Mouse (Mus musculus) hindbrain, embryonic 16.5 days (tissue): Measurements from ENCODE around the gene Ccdc121. TPM values are rescaled to one million over a fixed set of nuclear protein-coding genes. Genes with fewer than 3 reads are reported as not detected.

Source experiments
- ATAC-seq: fragments of 200-750 bp; cut with Nextera tagmentation; 2 replicates; pipeline ENCODE4 v1.8.0; 2017; ENCODE audit warnings: moderate TSS enrichment, moderate library complexity
- H3K27ac ChIP-seq: fragments of 300-500 bp; sonication (generic); 2 replicates; pipeline ENCODE4 v1.5.1; 2014; ENCODE audit warnings: low read depth, mild to moderate bottlenecking, control low read depth, low read length, moderate library complexity
- H3K27me3 ChIP-seq: fragments of 300-500 bp; sonication (generic); replicated peaks from 2 replicates; pipeline ENCODE4 v1.6.1; 2014; ENCODE audit warnings: low read length; ENCODE audit not compliant: control insufficient read depth, insufficient read depth
- H3K36me3 ChIP-seq: fragments of 300-500 bp; sonication (generic); 2 replicates; pipeline ENCODE4 v1.6.1; 2014; ENCODE audit warnings: mild to moderate bottlenecking, low read length, moderate library complexity, mixed read lengths; ENCODE audit not compliant: control insufficient read depth, insufficient read depth
- H3K4me1 ChIP-seq: fragments of 300-500 bp; sonication (generic); 2 replicates; pipeline ENCODE4 v1.6.1; 2014; ENCODE audit warnings: low read depth, low read length; ENCODE audit not compliant: control insufficient read depth, insufficient read depth
- H3K4me2 ChIP-seq: fragments of 300-500 bp; sonication (generic); 2 replicates; pipeline ENCODE4 v1.6.1; 2014; ENCODE audit warnings: mild to moderate bottlenecking, low read length, control low read depth, moderate library complexity
- H3K4me3 ChIP-seq: fragments of 300-500 bp; sonication (generic); 2 replicates; pipeline ENCODE4 v1.5.1; 2014; ENCODE audit warnings: mild to moderate bottlenecking, low read length, control low read depth, moderate library complexity
- H3K9ac ChIP-seq: fragments of 300-500 bp; sonication (generic); 2 replicates; pipeline ENCODE4 v1.6.1; 2014; ENCODE audit warnings: low read depth, mild to moderate bottlenecking, control low read depth, low read length, moderate library complexity
- H3K9me3 ChIP-seq: fragments of 300-500 bp; sonication (generic); 2 replicates; pipeline ENCODE4 v1.6.1; 2014; ENCODE audit warnings: mild to moderate bottlenecking, low read length, moderate library complexity; ENCODE audit not compliant: control insufficient read depth
- WGBS: fragments of 180-500 bp; shearing (Covaris S2); extraction: QIAGEN DNeasy Blood & Tissue Kit; methylation state at CpG from one replicate; pipeline ENCODE4 v1.1.7; 2014; 5-methylcytosine and 5-hydroxymethylcytosine counted together
- polyA plus RNA-seq: library from polyadenylated mRNA; unstranded; fragments of >200 nt; fragmentation: Nextera tagmentation; extraction: Ambion mirVana; gene quantifications from 2 replicates; pipeline ENCODE4 v1.2.1, GENCODE M21; 2015

Ccdc121 gene
- polyA plus RNA-seq, 1 experiment from 2014 or later: 0.11 TPM

GRCm38 (mm10) chr1:181469415-181469814, 41.8 kb downstream of the Ccdc121 start:
- Histone ChIP-seq H3K9me3 (no peaks in the 10 kb centered on the region), H3K27me3 (no peaks in the 10 kb centered on the region), H3K4me1 (no peaks in the 10 kb centered on the region), H3K4me3 (no peak overlapping the region), H3K9ac (no peak overlapping the region), H3K4me2 (no peak overlapping the region), H3K27ac (no peak overlapping the region), H3K36me3 (no peaks in the 10 kb centered on the region)
- WGBS: 82% methylated on average over 8 of the region's 8 CpGs
- no peak for ATAC-seq

- H3K27me3 ChIP-seq: no peaks in the 10 kb centered on the region
- ATAC-seq: no peak
- no peaks in the 10 kb centered on the region for H3K36me3 ChIP-seq
- H3K4me3 ChIP-seq: no peak overlapping the region
- H3K4me2 ChIP-seq: no peak overlapping the region
- H3K27ac ChIP-seq: no peak overlapping the region
- H3K9me3 ChIP-seq: no peaks in the 10 kb centered on the region
- H3K9ac ChIP-seq: no peak overlapping the region
- H3K4me1 ChIP-seq: no peaks in the 10 kb centered on the region
- 94% methylated on average over 6 of the region's 6 CpGs for WGBS
Observed at GRCm38 (mm10) chr1:181467321-181467670, 44.0 kb downstream of the Ccdc121 start.

DNA sequence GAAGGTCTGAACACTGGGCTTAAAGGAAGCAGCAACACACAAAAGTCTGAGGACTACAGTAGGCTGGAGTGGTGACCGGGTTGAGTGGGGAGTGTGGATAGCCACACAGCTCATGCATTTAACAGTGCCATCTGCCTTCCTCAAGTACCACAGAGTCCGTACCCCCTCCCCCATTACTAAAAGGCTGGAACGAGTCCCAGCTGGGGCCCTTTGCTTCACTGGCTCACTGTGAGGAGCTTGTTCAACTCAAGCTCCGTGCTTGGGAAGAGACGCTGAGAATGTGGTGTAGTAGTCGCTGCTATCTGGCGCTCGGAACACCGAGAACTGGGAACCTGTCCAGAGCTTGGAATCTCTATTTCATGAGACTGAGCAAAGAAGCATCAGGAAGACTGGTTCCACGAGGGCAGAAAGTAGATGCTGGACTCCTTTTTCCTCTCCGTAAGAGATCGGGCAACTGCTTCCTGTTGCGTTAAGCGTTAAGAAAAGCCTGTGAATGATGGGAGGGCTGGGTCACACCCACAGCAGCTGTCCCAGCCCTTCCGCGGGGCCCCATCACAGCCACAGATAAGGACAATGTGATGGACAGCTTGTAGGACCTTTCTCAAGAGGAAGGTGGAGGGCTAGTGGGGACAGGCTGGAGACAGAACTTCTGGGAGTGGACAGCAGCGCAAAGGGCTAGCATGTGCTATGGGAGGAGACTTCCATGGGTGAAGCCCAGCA, 44.5 kb downstream of the Ccdc121 start:
- no peaks in the 10 kb centered on the region for H3K36me3 ChIP-seq
- peak; percentile 86 for ATAC-seq
- no peak overlapping the region for H3K4me2 ChIP-seq
- H3K27ac ChIP-seq: no peak overlapping the region
- no peak overlapping the region for H3K4me3 ChIP-seq
- 48% methylated on average over 17 of the region's 17 CpGs for WGBS
- H3K9ac ChIP-seq: no peak overlapping the region
- H3K4me1 ChIP-seq: no peaks in the 10 kb centered on the region
- H3K27me3 ChIP-seq: no peaks in the 10 kb centered on the region
- H3K9me3 ChIP-seq: no peaks in the 10 kb centered on the region

DNA sequence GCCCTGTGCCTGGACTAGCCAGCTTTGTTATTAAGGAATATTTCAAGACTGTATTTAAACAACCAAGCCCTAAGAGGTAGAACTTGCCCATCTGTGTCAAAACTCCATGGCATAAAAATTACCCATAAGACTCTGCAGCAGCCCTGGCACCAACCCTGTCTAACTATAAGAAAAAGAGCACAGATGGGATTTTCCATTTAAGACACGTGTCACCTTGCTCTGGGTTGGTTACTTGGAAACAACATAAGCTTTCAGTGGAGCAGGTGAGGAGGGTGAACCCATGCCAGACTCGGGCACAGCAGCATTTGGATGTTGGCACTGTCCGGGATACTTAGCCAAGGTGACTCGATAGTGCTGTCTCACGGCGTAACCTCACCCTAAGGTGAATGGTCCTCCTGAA, 45.2 kb downstream of the Ccdc121 start:
- Histone ChIP-seq H3K36me3 (no peaks in the 10 kb centered on the region), H3K9me3 (no peaks in the 10 kb centered on the region), H3K27me3 (no peaks in the 10 kb centered on the region), H3K4me1 (no peaks in the 10 kb centered on the region), H3K27ac (no peak overlapping the region), H3K9ac (no peak overlapping the region), H3K4me3 (no peak overlapping the region), H3K4me2 (no peak overlapping the region)
- ATAC-seq: no peak
- 84% methylated on average over 6 of the region's 6 CpGs for WGBS

DNA sequence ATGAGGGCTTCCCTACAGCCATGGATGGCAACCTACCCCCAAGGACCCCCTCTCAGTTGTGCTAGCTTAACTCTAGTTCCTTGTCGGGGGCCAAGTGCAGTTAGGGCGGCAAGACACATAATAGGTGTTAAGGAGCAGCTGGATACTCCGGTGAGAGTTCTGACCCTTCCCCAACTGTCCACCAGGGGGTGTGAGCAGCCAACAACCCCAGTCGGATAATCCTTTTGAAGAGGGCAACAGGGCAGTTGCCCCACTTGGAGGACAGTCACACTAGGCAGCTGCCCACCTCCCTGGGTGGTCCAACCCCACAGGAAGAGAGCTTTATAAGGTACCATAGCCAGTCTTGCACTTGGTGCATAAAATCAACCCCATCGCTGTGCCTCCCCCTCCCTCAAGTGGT, 46.2 kb downstream of the Ccdc121 start:
- H3K27me3 ChIP-seq: no peaks in the 10 kb centered on the region
- H3K4me3 ChIP-seq: no peak overlapping the region
- no peak overlapping the region for H3K4me2 ChIP-seq
- H3K36me3 ChIP-seq: no peaks in the 10 kb centered on the region
- no peak for ATAC-seq
- WGBS: 45% methylated on average over 5 of the region's 5 CpGs
- H3K4me1 ChIP-seq: no peaks in the 10 kb centered on the region
- no peak overlapping the region for H3K9ac ChIP-seq
- H3K9me3 ChIP-seq: no peaks in the 10 kb centered on the region
- no peak overlapping the region for H3K27ac ChIP-seq

DNA sequence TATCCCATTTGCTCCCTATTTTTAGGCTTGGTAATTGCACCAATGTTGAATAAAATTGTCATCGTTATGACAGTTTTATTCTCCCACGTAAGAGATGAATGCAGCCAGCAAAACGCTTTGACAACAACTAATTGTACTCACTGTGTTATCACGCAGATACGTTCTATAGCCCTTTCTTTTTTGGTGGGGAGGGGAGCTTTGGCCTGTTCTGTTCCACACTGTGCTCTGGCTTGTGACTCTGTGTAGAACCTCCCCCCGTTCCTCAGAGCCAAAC, 48.4 kb downstream of the Ccdc121 start:
- 70% methylated on average over 6 of the region's 6 CpGs for WGBS
- Histone ChIP-seq H3K9ac (no peak overlapping the region), H3K27ac (no peak overlapping the region), H3K36me3 (no peaks in the 10 kb centered on the region), H3K4me1 (0 out of 2 replicates have a peak, but pooled peaks cover 2% of the 10 kb centered on the region), H3K4me3 (no peak overlapping the region), H3K4me2 (no peak overlapping the region), H3K27me3 (no peaks in the 10 kb centered on the region), H3K9me3 (no peaks in the 10 kb centered on the region)
- no peak for ATAC-seq

DNA sequence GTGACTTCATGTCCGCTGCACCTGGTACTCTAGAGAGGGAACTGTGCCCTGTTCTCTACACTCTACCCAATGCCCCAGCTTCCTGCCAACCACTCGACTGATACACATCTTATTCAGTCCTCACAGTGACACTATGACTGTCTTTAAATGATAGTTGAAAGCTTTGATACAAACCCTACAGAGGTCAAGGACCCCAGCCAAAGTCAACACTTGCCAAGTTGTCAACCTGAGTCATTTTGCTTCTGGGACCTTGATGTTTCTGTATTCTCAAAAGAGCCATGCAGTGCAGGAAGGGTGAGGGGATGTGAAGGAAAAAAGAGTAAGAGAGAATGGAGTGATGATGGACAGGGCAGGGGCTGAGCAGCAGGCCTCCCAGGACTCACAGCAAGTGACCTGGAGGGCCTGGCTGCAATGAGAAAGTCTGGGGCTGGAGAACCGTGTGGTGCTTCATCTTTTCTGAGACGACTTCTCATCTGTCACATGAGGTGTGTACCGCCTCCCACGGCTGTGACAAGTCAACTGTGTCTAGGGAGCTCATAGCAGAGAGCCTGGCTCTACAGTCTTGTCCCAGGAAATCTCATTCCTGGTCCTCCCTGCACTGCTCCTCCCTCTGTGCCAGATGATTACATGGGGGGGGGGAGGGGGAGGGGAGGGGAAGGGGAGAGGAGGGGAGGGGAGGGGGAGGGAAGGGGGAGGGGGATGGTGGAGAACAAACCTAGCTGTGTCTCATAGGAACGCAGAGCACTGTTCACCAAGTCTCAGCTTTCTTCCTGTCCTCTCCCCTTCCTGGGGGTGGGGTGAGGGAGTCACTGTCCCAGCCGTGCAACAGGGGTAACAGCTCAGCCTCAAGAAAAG, 49.0 kb downstream of the Ccdc121 start:
- Histone ChIP-seq H3K36me3 (no peaks in the 10 kb centered on the region), H3K9ac (no peak overlapping the region), H3K27ac (no peak overlapping the region), H3K9me3 (no peaks in the 10 kb centered on the region), H3K4me3 (no peak overlapping the region), H3K27me3 (no peaks in the 10 kb centered on the region), H3K4me1 (0 out of 2 replicates have a peak, but pooled peaks cover 2% of the 10 kb centered on the region), H3K4me2 (no peak overlapping the region)
- ATAC-seq: 0 out of 2 replicates have a peak, but pooled peaks have one; percentile 31
- 58% methylated on average over 8 of the region's 8 CpGs for WGBS

- Histone ChIP-seq H3K36me3 (no peaks in the 10 kb centered on the region), H3K9me3 (no peaks in the 10 kb centered on the region), H3K4me2 (no peak overlapping the region), H3K27me3 (no peaks in the 10 kb centered on the region), H3K9ac (no peak overlapping the region), H3K27ac (no peak overlapping the region), H3K4me1 (0 out of 2 replicates have a peak, but pooled peaks cover 2% of the 10 kb centered on the region), H3K4me3 (no peak overlapping the region)
- WGBS: 81% methylated on average over 8 of the region's 8 CpGs
- no peak for ATAC-seq
Observed at GRCm38 (mm10) chr1:181461484-181461883, 49.8 kb downstream of the Ccdc121 start.

DNA sequence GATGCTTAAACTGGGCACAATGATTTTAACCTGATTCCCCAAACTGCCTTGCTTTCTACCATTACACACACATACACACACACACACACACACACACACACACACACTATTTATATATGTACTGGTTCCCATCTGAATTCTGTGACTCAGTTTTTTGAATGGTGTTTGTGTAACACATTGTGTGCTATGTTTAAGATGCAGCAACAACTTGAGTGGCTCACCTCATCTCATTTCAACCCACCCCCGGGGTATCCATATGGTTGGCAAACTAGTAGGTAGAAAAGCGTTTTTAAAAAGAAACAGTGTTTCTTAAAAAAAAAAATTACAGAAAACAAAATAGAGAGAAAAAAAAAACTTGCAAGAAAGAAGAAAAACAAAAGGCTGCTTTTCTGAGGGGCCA, 51.0 kb downstream of the Ccdc121 start:
- no peak overlapping the region for H3K4me2 ChIP-seq
- no peak overlapping the region for H3K4me3 ChIP-seq
- no peaks in the 10 kb centered on the region for H3K36me3 ChIP-seq
- ATAC-seq: no peak
- H3K27me3 ChIP-seq: no peaks in the 10 kb centered on the region
- H3K9me3 ChIP-seq: no peaks in the 10 kb centered on the region
- 0 out of 2 replicates have a peak, but pooled peaks cover 2% of the 10 kb centered on the region for H3K4me1 ChIP-seq
- no peak overlapping the region for H3K27ac ChIP-seq
- H3K9ac ChIP-seq: no peak overlapping the region
- 82% methylated on average over 2 of the region's 2 CpGs for WGBS
